Mouse (Mus musculus) heart, postnatal 0 days (tissue): ENCODE data around the gene Simc1. TPM values are rescaled to one million over a fixed set of nuclear protein-coding genes. Genes with fewer than 3 reads are reported as not detected.

Experiments
- ATAC-seq: fragments of 200-750 bp; cut with Nextera tagmentation; 2 replicates; pipeline ENCODE4 v1.8.0; 2017; ENCODE audit warnings: low read depth, moderate number of reproducible peaks, moderate library complexity; ENCODE audit not compliant: insufficient read depth
- DNase-seq: peaks from one replicate; pipeline ENCODE4 v3.0.0-alpha.2; 2016; ENCODE audit warnings: low spot score
- H3K27ac ChIP-seq: fragments of 300-500 bp; sonication (generic); 2 replicates; pipeline ENCODE4 v1.5.1; 2014; ENCODE audit warnings: low read depth, mild to moderate bottlenecking
- H3K27me3 ChIP-seq: fragments of 300-500 bp; sonication (generic); 2 replicates; pipeline ENCODE4 v1.6.1; 2014; ENCODE audit warnings: low read length, mixed read lengths; ENCODE audit not compliant: control insufficient read depth, insufficient read depth
- H3K36me3 ChIP-seq: fragments of 300-500 bp; sonication (generic); replicated peaks from 2 replicates; pipeline ENCODE4 v1.6.1; 2014; ENCODE audit warnings: low read length, mixed read lengths; ENCODE audit not compliant: control insufficient read depth, insufficient read depth
- H3K4me1 ChIP-seq: fragments of 300-500 bp; sonication (generic); 2 replicates; pipeline ENCODE4 v1.6.1; 2014; ENCODE audit warnings: antibody characterized with exemption; ENCODE audit not compliant: control insufficient read depth, insufficient read depth
- H3K4me2 ChIP-seq: fragments of 300-500 bp; sonication (generic); 2 replicates; pipeline ENCODE4 v1.6.1; 2014; ENCODE audit warnings: low read depth, mild to moderate bottlenecking, low read length, moderate library complexity
- H3K4me3 ChIP-seq: fragments of 300-500 bp; sonication (generic); 2 replicates; pipeline ENCODE4 v1.5.1; 2014; ENCODE audit warnings: low read depth, low read length
- H3K9ac ChIP-seq: fragments of 300-500 bp; sonication (generic); replicated peaks from 2 replicates; pipeline ENCODE4 v1.6.1; 2014; ENCODE audit warnings: low read depth, low read length, mixed read lengths
- H3K9me3 ChIP-seq: fragments of 300-500 bp; sonication (generic); replicated peaks from 2 replicates; pipeline ENCODE4 v1.6.1; 2016; ENCODE audit warnings: low read length; ENCODE audit not compliant: control insufficient read depth
- CTCF ChIP-seq: IDR thresholded peaks from 2 replicates; pipeline ENCODE4 v1.5.1; 2016; ENCODE audit warnings: antibody characterized with exemption, control low read depth, low read depth
- EP300 ChIP-seq: IDR thresholded peaks from 2 replicates; pipeline ENCODE4 v1.6.1; 2016; ENCODE audit warnings: antibody characterized with exemption, low read depth
- WGBS: fragments of 180-500 bp; shearing (Covaris S2); extraction: QIAGEN DNeasy Blood & Tissue Kit; methylation state at CpG from one replicate; pipeline ENCODE4 v1.1.7; 2014; 5-methylcytosine and 5-hydroxymethylcytosine counted together
- polyA plus RNA-seq: library from polyadenylated mRNA; unstranded; fragments of >200 nt; fragmentation: Nextera tagmentation; extraction: Ambion mirVana; gene quantifications from 2 replicates; pipeline ENCODE4 v1.2.1, GENCODE M21; 2015
- total RNA-seq: library from RNA; depleted of rRNA; stranded (reverse); fragments of >200 nt; gene quantifications from 2 replicates; pipeline ENCODE4 v1.2.3, GENCODE M21; 2014; ENCODE audit warnings: low replicate concordance; rRNA removed

Simc1 gene
- total RNA-seq (3.6 and 6.3 TPM in 2 replicates), polyA plus RNA-seq (1.6 and 1.9 TPM in 2 replicates)

DNA sequence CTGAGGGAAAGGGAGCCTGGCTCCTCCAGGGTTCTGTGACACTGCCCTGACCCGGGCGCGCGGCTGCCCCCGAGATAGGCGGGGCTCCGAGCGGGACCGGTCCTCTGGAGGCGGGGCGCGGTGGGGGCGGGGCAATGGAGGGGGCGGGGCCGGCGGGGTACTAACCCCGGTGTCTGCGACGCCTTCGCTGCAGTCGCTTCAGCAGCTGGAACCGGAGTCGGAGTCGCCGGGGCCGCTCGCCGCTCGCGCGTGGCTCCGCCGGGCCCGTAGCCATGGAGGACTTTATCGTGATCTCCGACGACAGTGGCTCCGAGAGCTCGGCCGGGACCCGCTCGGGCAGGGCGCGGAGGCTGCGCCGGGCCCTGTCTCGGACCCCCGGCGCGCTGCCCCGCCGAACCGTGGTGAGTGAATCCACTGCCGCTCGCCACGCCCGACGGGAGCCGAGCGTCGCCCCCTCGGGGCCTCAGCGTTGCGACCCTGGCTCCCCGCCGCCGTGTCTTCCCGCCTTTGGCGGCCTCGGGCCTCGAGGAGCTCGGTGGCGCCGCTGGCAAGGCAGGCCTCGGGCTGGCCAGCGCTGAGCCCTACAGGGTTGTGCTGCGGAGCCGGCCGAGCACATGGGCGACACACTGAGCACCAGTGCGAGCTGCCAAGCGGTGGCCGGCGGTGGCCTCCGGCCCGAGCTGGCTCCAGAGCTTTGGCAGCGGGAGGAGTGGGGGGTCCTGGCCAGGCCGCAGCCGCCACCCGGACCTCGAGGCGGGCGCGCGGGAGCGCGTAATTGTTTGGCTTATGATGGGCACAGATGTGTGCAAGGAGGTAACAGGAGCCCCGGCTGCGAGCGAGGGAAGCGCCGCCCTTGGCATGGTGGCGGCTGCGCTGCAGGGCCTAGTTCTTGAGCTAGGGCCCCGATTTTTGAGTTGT lies at the start of gene Simc1:
Gene Simc1, plus strand, starts transcription at position 176 of the 918 bp plus-strand sequence.
- Histone ChIP-seq H3K4me3 (peak within 1 kb of the TSS; percentile 57), H3K4me2 (peak within 1 kb of the TSS; percentile 79), H3K36me3 (no peaks in the 10 kb centered on the region), H3K9ac (peak within 1 kb of the TSS; percentile 60), H3K27ac (0 out of 2 replicates have a peak within 1 kb of the TSS, but pooled peaks have one; percentile 9), H3K27me3 (no peaks in the 10 kb centered on the region), H3K9me3 (no peaks in the 10 kb centered on the region), H3K4me1 (peaks cover 10% of the 10 kb centered on the region; the same call in 1 of the 2 replicates)
- under 1% methylated on average over 87 of the region's 105 CpGs for WGBS
- DNase-seq (peak; percentile 25), ATAC-seq (peak; percentile 90)
- no peak for TF ChIP-seq EP300
- no peak for TF ChIP-seq CTCF

DNA sequence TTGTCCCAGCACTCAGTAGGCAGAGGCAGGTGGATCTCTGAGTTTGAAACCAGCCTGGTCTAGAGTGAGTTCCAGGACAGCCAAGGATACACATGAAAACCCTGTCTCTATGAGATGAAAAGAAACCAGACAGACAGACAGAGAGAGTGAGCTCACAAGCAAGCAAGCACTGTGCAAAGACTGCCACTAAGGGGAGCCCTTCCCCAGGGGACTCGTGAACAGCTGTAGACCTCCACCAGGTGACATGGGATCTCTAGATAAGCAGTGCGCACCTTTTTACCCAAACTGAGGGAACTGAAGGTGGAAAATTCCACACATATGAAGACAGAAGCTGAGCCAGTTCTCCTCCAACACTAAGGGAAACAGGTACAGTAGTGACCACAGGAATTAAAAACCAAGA lies 46.5 kb upstream of the Simc1 start:
- TF ChIP-seq EP300 = no peak
- TF ChIP-seq CTCF = peak; percentile 41
- 63% methylated on average over 2 of the region's 2 CpGs for WGBS

DNA sequence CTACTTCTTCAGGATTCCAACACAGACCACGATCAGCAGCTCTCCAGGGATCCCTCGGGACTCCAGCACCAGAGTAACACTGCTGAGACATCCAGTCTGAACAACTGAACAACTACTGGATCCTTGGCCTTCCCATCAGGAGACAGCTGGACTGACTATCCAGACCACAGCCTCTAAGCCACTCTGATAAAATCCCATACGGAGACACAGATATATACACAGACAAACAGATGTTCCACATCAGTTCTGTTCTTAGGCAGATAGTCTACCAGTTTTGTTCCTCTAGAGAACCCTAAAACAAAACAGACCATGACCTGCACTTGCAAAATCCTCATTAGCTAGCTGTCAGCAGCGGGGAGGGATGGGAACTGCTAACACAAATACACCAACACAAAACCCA lies 44.3 kb upstream of the Simc1 start:
- H3K9me3 ChIP-seq = peaks cover 5% of the 10 kb centered on the region; the same call in 1 of the 2 replicates
- no peak overlapping the region for H3K27ac ChIP-seq
- WGBS = 77% methylated on average over 4 of the region's 4 CpGs
- H3K4me2 ChIP-seq = no peak overlapping the region
- DNase-seq (no peak), ATAC-seq (no peak; the same call in 1 of the 2 replicates)
- H3K9ac ChIP-seq = no peak overlapping the region
- H3K4me3 ChIP-seq = no peak overlapping the region
- H3K27me3 ChIP-seq = no peaks in the 10 kb centered on the region
- H3K4me1 ChIP-seq = no peaks in the 10 kb centered on the region
- H3K36me3 ChIP-seq = peaks cover 86% of the 10 kb centered on the region
- no peak for TF ChIP-seq CTCF

More for the DNA sequence above, 46.5 kb upstream of the Simc1 start:
- Histone ChIP-seq H3K36me3 (peaks cover 64% of the 10 kb centered on the region), H3K9ac (no peak overlapping the region), H3K4me3 (no peak overlapping the region), H3K9me3 (no peaks in the 10 kb centered on the region), H3K27ac (no peak overlapping the region), H3K4me1 (no peaks in the 10 kb centered on the region), H3K27me3 (no peaks in the 10 kb centered on the region), H3K4me2 (no peak overlapping the region)
- no peak for DNase-seq
- no peak for ATAC-seq

DNA sequence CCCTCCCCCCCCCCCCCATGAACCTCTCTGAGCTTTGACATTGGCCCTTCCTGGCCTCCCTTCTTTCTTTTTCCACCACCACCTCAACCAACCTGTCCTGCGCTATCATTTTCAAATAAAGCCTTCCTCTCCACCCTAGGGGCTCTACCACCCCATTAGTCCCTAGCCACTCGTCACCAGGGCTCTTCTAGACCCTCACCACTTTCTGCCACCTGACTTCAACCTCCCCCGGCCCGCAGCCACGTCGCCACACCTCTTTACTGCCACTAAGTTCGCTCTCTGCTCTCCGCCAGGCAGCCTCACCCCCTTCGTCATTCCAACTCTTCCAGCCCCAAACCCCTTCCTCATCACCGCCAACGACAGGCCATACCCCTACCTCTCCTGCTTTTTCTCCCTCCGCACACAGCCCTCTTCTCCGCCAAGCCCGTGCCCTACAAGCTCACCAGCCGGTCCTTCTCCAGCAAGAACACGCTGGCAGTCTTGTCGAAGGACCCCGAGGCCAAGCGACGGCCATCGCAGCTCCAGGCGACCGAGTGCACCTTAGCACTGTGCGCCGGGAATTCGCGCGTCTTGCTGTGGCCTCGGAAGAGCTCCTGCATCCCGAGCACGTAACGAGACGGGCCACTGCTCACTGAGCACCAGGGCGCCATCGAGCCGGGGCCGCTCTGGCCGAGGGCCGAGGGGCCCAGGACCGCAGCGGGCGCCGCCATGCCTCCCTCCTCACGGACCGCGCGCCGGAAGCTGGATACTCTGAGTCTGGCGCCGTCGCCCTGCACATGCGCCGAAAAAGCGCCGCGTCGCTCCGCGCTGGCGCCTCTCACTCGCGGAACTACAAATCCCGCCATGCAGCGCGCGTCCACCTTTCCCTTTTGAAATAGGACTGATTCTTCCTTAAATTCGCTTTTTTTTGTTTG lies 35.2 kb upstream of the Simc1 start, which contains the start of gene Thoc3:
Gene Thoc3, minus strand, starts transcription at position 752 of the 914 bp plus-strand sequence.
- Histone ChIP-seq H3K4me2 (peak within 1 kb of the TSS; percentile 96), H3K9ac (peak within 1 kb of the TSS; percentile 75), H3K27ac (no peak within 1 kb of the TSS), H3K36me3 (peaks cover 41% of the 10 kb centered on the region), H3K4me1 (peaks cover 12% of the 10 kb centered on the region; the same call in 1 of the 2 replicates), H3K27me3 (no peaks in the 10 kb centered on the region), H3K4me3 (peak within 1 kb of the TSS; percentile 74), H3K9me3 (peaks cover 8% of the 10 kb centered on the region; the same call in 1 of the 2 replicates)
- no peak for TF ChIP-seq CTCF
- DNase-seq (peak; percentile 86), ATAC-seq (peak; percentile 99)
- 1% methylated on average over 67 of the region's 67 CpGs for WGBS

DNA sequence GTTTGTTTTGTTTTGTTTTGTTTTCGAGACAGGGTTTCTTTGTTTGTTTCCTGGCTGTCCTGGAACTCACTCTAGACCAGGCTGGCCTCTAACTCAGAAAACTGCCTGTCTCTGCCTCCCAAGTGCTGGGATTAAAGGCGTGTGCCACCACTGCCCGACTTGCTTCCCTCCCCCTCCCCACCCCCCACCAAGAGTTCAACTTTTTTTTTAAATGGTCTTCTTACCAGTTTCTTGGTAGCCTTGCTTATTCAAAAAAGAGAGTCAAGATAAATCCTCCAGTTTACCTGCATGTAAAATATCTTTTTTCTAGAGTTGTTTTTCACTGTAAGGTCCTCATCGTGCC lies 34.6 kb upstream of the Simc1 start:
- H3K4me3 ChIP-seq = peak overlapping the region; percentile 74
- peak; percentile 41; the same call in 1 of the 2 replicates for ATAC-seq
- H3K9ac ChIP-seq = peak overlapping the region; percentile 75; the same call in 1 of the 2 replicates
- peaks cover 12% of the 10 kb centered on the region; the same call in 1 of the 2 replicates for H3K4me1 ChIP-seq
- peaks cover 35% of the 10 kb centered on the region for H3K36me3 ChIP-seq
- TF ChIP-seq EP300 (no peak), CTCF (no peak)
- H3K27me3 ChIP-seq = no peaks in the 10 kb centered on the region
- peak overlapping the region; percentile 96 for H3K4me2 ChIP-seq
- H3K9me3 ChIP-seq = peaks cover 6% of the 10 kb centered on the region; the same call in 1 of the 2 replicates
- no peak for DNase-seq
- no peak overlapping the region for H3K27ac ChIP-seq
- 9% methylated on average over 4 of the region's 4 CpGs for WGBS
